Mouse (Mus musculus): ENCODE data around the gene Mycbp2. TPM values are rescaled to one million over a fixed set of nuclear protein-coding genes. Genes with fewer than 3 reads are reported as not detected.

The Mycbp2 gene
- polyA plus RNA-seq, 1 experiment, result 17.8 TPM

- H3K36me3 ChIP-seq (ENCODE audit: control insufficient read depth, insufficient read depth, low read length), result peaks cover 2% of the 10 kb centered on the region; the same call in 1 of the 2 replicates
- WGBS, result 59% methylated on average over 2 of the region's 2 CpGs
- no peak for DNase-seq
- H3K27ac ChIP-seq (ENCODE audit: insufficient read depth, low read depth, low read length), result no peak overlapping the region
- TF ChIP-seq CTCF (conservative IDR thresholded peaks at IDR 0.05; ENCODE audit: insufficient read depth, insufficient read length, low read depth, low read length) (no peak), POLR2A (IDR thresholded peaks at IDR 0.05; ENCODE audit: low read depth, low read length) (no peak)
- no peaks in the 10 kb centered on the region for H3K4me1 ChIP-seq (ENCODE audit: control insufficient read depth, insufficient read depth, low read length)
- no peak overlapping the region for H3K4me3 ChIP-seq (ENCODE audit: insufficient read depth, low read depth, low read length)
- H3K27me3 ChIP-seq (replicated peaks; ENCODE audit: control insufficient read depth, insufficient read depth, low read length), result no peaks in the 10 kb centered on the region
Measured at GRCm38 (mm10) chr14:103222356-103222755, 124.3 kb downstream of the Mycbp2 start.

- DNase-seq, result no peak
- no peak for TF ChIP-seq CTCF (conservative IDR thresholded peaks at IDR 0.05; ENCODE audit: insufficient read depth, insufficient read length, low read depth, low read length)
- TF ChIP-seq POLR2A (IDR thresholded peaks at IDR 0.05; ENCODE audit: low read depth, low read length), result no peak
- H3K36me3 ChIP-seq (ENCODE audit: control insufficient read depth, insufficient read depth, low read length), result peaks cover 2% of the 10 kb centered on the region; the same call in 1 of the 2 replicates
- H3K27me3 ChIP-seq (replicated peaks; ENCODE audit: control insufficient read depth, insufficient read depth, low read length), result no peaks in the 10 kb centered on the region
- WGBS, result 83% methylated on average over 3 of the region's 3 CpGs
- no peak overlapping the region for H3K4me3 ChIP-seq (ENCODE audit: insufficient read depth, low read depth, low read length)
- H3K4me1 ChIP-seq (ENCODE audit: control insufficient read depth, insufficient read depth, low read length), result no peaks in the 10 kb centered on the region
- no peak overlapping the region for H3K27ac ChIP-seq (ENCODE audit: insufficient read depth, low read depth, low read length)
Measured at GRCm38 (mm10) chr14:103221751-103222150, 124.9 kb downstream of the Mycbp2 start.

GRCm38 (mm10) chr14:103216331-103216730, 130.3 kb downstream of the Mycbp2 start:
- TF ChIP-seq POLR2A (IDR thresholded peaks at IDR 0.05; ENCODE audit: low read depth, low read length) (no peak), CTCF (conservative IDR thresholded peaks at IDR 0.05; ENCODE audit: insufficient read depth, insufficient read length, low read depth, low read length) (no peak)
- no peak for DNase-seq
- WGBS, result 84% methylated on average over 3 of the region's 3 CpGs
- Histone ChIP-seq H3K27me3 (replicated peaks; ENCODE audit: control insufficient read depth, insufficient read depth, low read length) (no peaks in the 10 kb centered on the region), H3K27ac (ENCODE audit: insufficient read depth, low read depth, low read length) (no peak overlapping the region), H3K36me3 (ENCODE audit: control insufficient read depth, insufficient read depth, low read length) (peaks cover 2% of the 10 kb centered on the region; the same call in 1 of the 2 replicates), H3K4me3 (ENCODE audit: insufficient read depth, low read depth, low read length) (no peak overlapping the region), H3K4me1 (ENCODE audit: control insufficient read depth, insufficient read depth, low read length) (no peaks in the 10 kb centered on the region)

- TF ChIP-seq CTCF (conservative IDR thresholded peaks at IDR 0.05; ENCODE audit: insufficient read depth, insufficient read length, low read depth, low read length) (no peak), POLR2A (IDR thresholded peaks at IDR 0.05; ENCODE audit: low read depth, low read length) (no peak)
- H3K27ac ChIP-seq (ENCODE audit: insufficient read depth, low read depth, low read length), result no peak overlapping the region
- 83% methylated on average over 3 of the region's 3 CpGs for WGBS
- no peaks in the 10 kb centered on the region for H3K27me3 ChIP-seq (replicated peaks; ENCODE audit: control insufficient read depth, insufficient read depth, low read length)
- no peaks in the 10 kb centered on the region for H3K4me1 ChIP-seq (ENCODE audit: control insufficient read depth, insufficient read depth, low read length)
- H3K36me3 ChIP-seq (ENCODE audit: control insufficient read depth, insufficient read depth, low read length), result peaks cover 5% of the 10 kb centered on the region
- DNase-seq, result no peak
- no peak overlapping the region for H3K4me3 ChIP-seq (ENCODE audit: insufficient read depth, low read depth, low read length)
Measured at GRCm38 (mm10) chr14:103186658-103187057, 160.0 kb downstream of the Mycbp2 start.

- H3K36me3 ChIP-seq (ENCODE audit: control insufficient read depth, insufficient read depth, low read length), result peaks cover 5% of the 10 kb centered on the region
- no peak overlapping the region for H3K4me3 ChIP-seq (ENCODE audit: insufficient read depth, low read depth, low read length)
- no peaks in the 10 kb centered on the region for H3K4me1 ChIP-seq (ENCODE audit: control insufficient read depth, insufficient read depth, low read length)
- TF ChIP-seq POLR2A (IDR thresholded peaks at IDR 0.05; ENCODE audit: low read depth, low read length), result no peak
- no peak for TF ChIP-seq CTCF (conservative IDR thresholded peaks at IDR 0.05; ENCODE audit: insufficient read depth, insufficient read length, low read depth, low read length)
- no peak overlapping the region for H3K27ac ChIP-seq (ENCODE audit: insufficient read depth, low read depth, low read length)
- no peaks in the 10 kb centered on the region for H3K27me3 ChIP-seq (replicated peaks; ENCODE audit: control insufficient read depth, insufficient read depth, low read length)
- 96% methylated on average over 4 of the region's 4 CpGs for WGBS
- DNase-seq, result no peak
Measured at GRCm38 (mm10) chr14:103186076-103186475, 160.5 kb downstream of the Mycbp2 start.

- H3K27ac ChIP-seq (ENCODE audit: insufficient read depth, low read depth, low read length), result no peak overlapping the region
- no peaks in the 10 kb centered on the region for H3K27me3 ChIP-seq (replicated peaks; ENCODE audit: control insufficient read depth, insufficient read depth, low read length)
- 95% methylated on average over 2 of the region's 2 CpGs for WGBS
- no peak overlapping the region for H3K4me3 ChIP-seq (ENCODE audit: insufficient read depth, low read depth, low read length)
- TF ChIP-seq CTCF (conservative IDR thresholded peaks at IDR 0.05; ENCODE audit: insufficient read depth, insufficient read length, low read depth, low read length), result no peak
- no peak for TF ChIP-seq POLR2A (IDR thresholded peaks at IDR 0.05; ENCODE audit: low read depth, low read length)
- H3K4me1 ChIP-seq (ENCODE audit: control insufficient read depth, insufficient read depth, low read length), result no peaks in the 10 kb centered on the region
- DNase-seq, result no peak
- H3K36me3 ChIP-seq (ENCODE audit: control insufficient read depth, insufficient read depth, low read length), result no peaks in the 10 kb centered on the region; the same call in 1 of the 2 replicates
Measured at GRCm38 (mm10) chr14:103180096-103180495, 166.5 kb downstream of the Mycbp2 start.

GRCm38 (mm10) chr14:103162923-103163322, 183.7 kb downstream of the Mycbp2 start:
- no peak overlapping the region for H3K4me3 ChIP-seq (ENCODE audit: insufficient read depth, low read depth, low read length)
- 75% methylated on average over 5 of the region's 5 CpGs for WGBS
- H3K27ac ChIP-seq (ENCODE audit: insufficient read depth, low read depth, low read length), result no peak overlapping the region
- TF ChIP-seq POLR2A (IDR thresholded peaks at IDR 0.05; ENCODE audit: low read depth, low read length), result no peak
- no peak for TF ChIP-seq CTCF (conservative IDR thresholded peaks at IDR 0.05; ENCODE audit: insufficient read depth, insufficient read length, low read depth, low read length)
- H3K36me3 ChIP-seq (ENCODE audit: control insufficient read depth, insufficient read depth, low read length), result peaks cover 2% of the 10 kb centered on the region; the same call in 1 of the 2 replicates
- H3K4me1 ChIP-seq (ENCODE audit: control insufficient read depth, insufficient read depth, low read length), result no peaks in the 10 kb centered on the region
- no peaks in the 10 kb centered on the region for H3K27me3 ChIP-seq (replicated peaks; ENCODE audit: control insufficient read depth, insufficient read depth, low read length)
- no peak for DNase-seq
